Mouse (Mus musculus) erythroblast, embryonic 14.5 days (primary cell): ENCODE results near the gene Olfr935. TPM values are rescaled to one million over a fixed set of nuclear protein-coding genes. Genes with fewer than 3 reads are reported as not detected.

Experiments
- H3K27me3 ChIP-seq: 2 replicates; pipeline ENCODE4 v1.6.1; 2012; ENCODE audit warnings: inconsistent platforms; ENCODE audit not compliant: control insufficient read depth
- H3K36me3 ChIP-seq: 2 replicates; pipeline ENCODE4 v1.6.1; 2012; ENCODE audit warnings: mild to moderate bottlenecking, inconsistent platforms; ENCODE audit not compliant: control insufficient read depth
- H3K4me1 ChIP-seq: 2 replicates; pipeline ENCODE4 v1.6.1; 2012; ENCODE audit warnings: inconsistent platforms; ENCODE audit not compliant: control insufficient read depth
- H3K4me3 ChIP-seq: replicated peaks from 2 replicates; pipeline ENCODE3; 2012; ENCODE audit warnings: moderate library complexity, mild to moderate bottlenecking, inconsistent platforms
- H3K9me3 ChIP-seq: 2 replicates; pipeline ENCODE4 v1.6.1; 2012; ENCODE audit warnings: low read length, inconsistent platforms, mixed read lengths; ENCODE audit not compliant: control insufficient read depth
- GATA1 ChIP-seq: IDR thresholded peaks from 2 replicates; pipeline ENCODE4 v1.6.1; 2012; ENCODE audit warnings: low read length, inconsistent platforms, mixed read lengths
- TAL1 ChIP-seq: IDR thresholded peaks from 3 replicates; pipeline ENCODE4 v1.6.1; 2012; ENCODE audit warnings: low read length, inconsistent platforms, mixed read lengths
- polyA plus RNA-seq: library from polyadenylated mRNA; stranded (reverse); fragments of >175 nt; gene quantifications from 2 replicates; pipeline ENCODE4 v1.2.3, GENCODE M21; 2012

The Olfr935 gene
- not detected in 2 replicates for polyA plus RNA-seq

DNA sequence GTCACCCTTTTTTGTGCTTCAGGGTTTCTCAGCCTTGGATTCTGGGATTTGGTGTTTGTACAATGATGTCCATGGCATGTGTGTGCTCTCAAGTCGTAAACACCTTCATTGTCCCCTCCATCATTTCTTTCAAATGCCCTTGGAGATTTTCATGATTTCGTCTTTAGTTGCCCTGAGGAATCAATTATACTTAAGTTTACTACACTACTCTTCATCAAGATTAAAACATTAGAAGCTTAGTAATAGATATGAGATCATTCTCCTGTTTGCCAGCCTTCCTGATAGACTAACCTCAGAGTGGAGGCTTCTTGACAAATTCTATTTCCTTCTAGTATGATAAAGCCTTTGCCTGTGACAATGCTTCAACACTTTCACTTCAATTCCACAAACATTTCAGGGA is at the start of gene Olfr935:
TSS of gene Olfr935 (minus strand) at position 101 of the 400 bp plus-strand sequence.
- H3K9me3 ChIP-seq = no peaks in the 10 kb centered on the region
- H3K27me3 ChIP-seq = no peaks in the 10 kb centered on the region
- H3K36me3 ChIP-seq = no peaks in the 10 kb centered on the region
- no peak for TF ChIP-seq TAL1
- no peak for TF ChIP-seq GATA1
- H3K4me1 ChIP-seq = no peaks in the 10 kb centered on the region
- no peak within 1 kb of the TSS for H3K4me3 ChIP-seq

DNA sequence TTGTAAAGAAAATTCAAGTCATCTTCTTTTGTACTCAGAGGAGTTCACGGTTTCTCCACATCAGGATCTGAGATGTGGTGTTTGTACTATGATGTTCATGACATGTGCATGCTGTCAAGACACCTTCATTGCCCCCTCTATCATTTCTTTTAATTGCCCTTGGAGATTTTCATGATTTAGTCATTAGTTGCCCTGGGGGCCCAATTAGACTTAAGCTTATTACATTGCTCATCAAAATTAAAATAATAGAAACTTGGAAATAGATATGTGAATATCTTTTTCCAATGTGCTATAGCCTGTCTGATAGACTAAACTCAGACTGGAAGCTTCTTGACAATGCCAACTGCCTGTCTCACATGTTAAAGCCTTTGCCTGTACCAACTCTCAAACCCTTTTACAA is 23.8 kb upstream of the Olfr935 start, which contains the start of gene Olfr146:
TSS of gene Olfr146 (minus strand) at position 101 of the 400 bp plus-strand sequence.
- no peaks in the 10 kb centered on the region for H3K4me1 ChIP-seq
- no peak within 1 kb of the TSS for H3K4me3 ChIP-seq
- H3K36me3 ChIP-seq = no peaks in the 10 kb centered on the region
- no peaks in the 10 kb centered on the region; the same call in 1 of the 2 replicates for H3K9me3 ChIP-seq
- no peaks in the 10 kb centered on the region for H3K27me3 ChIP-seq
- TF ChIP-seq GATA1 = no peak
- TF ChIP-seq TAL1 = no peak

DNA sequence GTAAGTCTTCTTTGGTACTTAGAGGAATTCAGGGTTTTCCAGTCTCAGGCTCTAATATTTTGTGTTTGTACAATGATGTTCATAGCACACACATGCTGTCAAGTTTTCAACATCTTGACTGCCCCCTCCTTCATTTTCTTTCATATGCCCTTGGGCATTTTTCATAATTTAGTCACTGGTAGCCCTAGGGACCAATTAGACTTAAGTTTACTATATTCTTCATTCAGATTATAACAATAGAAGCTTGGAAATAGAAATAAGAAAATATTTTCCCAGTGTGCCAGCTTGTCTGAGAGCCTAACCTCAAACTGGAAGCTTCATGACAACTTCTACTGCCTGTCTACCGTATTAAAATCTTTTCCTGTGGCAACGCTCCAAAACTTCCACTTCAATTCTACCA is 11.3 kb downstream of the Olfr935 start, which contains the start of gene Olfr934:
TSS of gene Olfr934 (minus strand) at position 101 of the 400 bp plus-strand sequence.
- H3K27me3 ChIP-seq = no peaks in the 10 kb centered on the region

DNA sequence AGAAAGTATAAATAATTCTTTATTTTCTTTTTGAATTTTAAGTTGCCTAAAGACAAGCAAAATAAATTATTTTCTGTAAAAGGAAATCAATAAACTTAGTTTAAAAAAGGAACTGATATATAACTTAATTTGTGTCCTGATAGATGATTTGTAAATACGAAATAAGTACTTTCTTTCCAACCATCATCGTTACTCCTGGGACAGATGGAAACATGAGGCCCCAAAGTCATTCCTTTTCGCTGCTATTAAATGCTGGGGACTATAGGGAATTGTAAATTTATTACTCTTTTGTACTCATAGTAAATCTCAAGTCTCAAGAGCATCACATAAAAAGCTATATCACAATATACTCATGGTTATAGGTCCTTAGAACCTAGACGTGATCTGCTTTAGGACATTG is 27.5 kb downstream of the Olfr935 start, which contains the start of gene Olfr933:
TSS of gene Olfr933 (plus strand) at position 301 of the 400 bp plus-strand sequence.
- Histone ChIP-seq H3K4me3 (no peak within 1 kb of the TSS), H3K9me3 (peaks cover 3% of the 10 kb centered on the region; the same call in 1 of the 2 replicates), H3K4me1 (no peaks in the 10 kb centered on the region), H3K27me3 (no peaks in the 10 kb centered on the region), H3K36me3 (no peaks in the 10 kb centered on the region)
- TF ChIP-seq TAL1 (no peak), GATA1 (no peak)

More for the DNA sequence above, 11.3 kb downstream of the Olfr935 start, which contains the start of gene Olfr934:
- no peaks in the 10 kb centered on the region for H3K4me1 ChIP-seq
- H3K9me3 ChIP-seq = no peaks in the 10 kb centered on the region
- no peaks in the 10 kb centered on the region for H3K36me3 ChIP-seq
- TF ChIP-seq GATA1 = no peak
- TF ChIP-seq TAL1 = no peak
- no peak within 1 kb of the TSS for H3K4me3 ChIP-seq

DNA sequence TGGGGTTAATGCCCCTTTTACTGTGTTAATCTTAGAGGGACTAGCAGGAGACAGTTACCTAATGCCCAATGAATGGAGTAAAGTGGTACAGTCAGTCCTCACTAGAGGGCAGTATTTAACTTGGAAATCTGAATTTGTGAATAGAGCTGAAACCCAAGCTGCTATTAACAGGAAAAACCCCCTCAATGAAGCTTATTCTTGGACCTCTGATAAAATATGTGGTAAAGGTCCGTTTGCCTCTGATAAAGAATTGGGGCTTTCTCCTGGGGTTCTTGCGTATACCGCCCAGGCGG is 45.4 kb downstream of the Olfr935 start:
- no peak overlapping the region for H3K4me3 ChIP-seq
- H3K36me3 ChIP-seq = no peaks in the 10 kb centered on the region
- no peaks in the 10 kb centered on the region for H3K27me3 ChIP-seq
- H3K4me1 ChIP-seq = no peaks in the 10 kb centered on the region
- TF ChIP-seq TAL1 (no peak), GATA1 (no peak)
- peaks cover 6% of the 10 kb centered on the region for H3K9me3 ChIP-seq

DNA sequence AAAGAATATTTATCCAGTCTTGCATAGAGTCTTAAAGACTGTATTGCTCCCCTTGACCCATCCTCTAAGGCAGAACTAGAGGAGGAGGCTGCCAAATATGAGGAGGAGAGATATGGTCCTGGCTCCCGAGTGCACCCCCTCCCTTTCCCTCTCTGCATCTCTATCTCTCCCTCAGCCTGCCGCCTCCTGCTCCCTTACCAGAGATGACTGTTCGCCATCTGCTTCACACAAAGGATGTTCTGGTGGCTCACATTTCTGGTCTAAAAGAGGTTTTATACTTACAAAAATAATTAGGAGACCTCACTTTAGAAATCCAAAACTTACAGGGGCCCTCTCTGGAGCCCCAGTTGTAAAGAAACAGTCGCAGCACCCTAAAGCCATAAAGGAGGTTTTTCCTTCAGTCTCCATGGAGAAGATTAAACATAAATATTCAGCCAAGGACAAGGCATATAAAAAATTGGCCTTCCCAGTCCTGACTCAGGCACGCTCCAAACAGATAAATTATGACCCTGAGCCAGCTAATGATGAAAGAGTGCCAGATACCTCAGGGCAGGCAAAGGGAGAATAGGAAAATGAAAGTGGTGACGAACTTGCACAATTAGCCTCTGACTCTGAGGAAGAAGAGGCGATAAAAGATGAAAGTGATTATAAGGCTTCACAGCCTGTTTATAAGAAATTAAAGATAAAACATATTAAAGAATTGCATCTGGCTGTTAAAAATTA is 45.9 kb downstream of the Olfr935 start:
- Histone ChIP-seq H3K4me3 (no peak overlapping the region), H3K36me3 (no peaks in the 10 kb centered on the region), H3K27me3 (no peaks in the 10 kb centered on the region), H3K4me1 (no peaks in the 10 kb centered on the region), H3K9me3 (peaks cover 6% of the 10 kb centered on the region)
- no peak for TF ChIP-seq TAL1
- no peak for TF ChIP-seq GATA1

Other genes starting within 250 kb of the Olfr935 start
- not detected in 2 replicates for gene Olfr920, start 247.4 kb downstream of the Olfr935 start, polyA plus RNA-seq
- gene Olfr921, start 226.6 kb downstream of the Olfr935 start, polyA plus RNA-seq = not detected in 2 replicates
- gene Olfr922, start 185.1 kb downstream of the Olfr935 start, polyA plus RNA-seq = not detected in 2 replicates
- 0.04 TPM in 1 of 2 replicates, not detected in the other for gene Olfr923, start 173.1 kb downstream of the Olfr935 start, polyA plus RNA-seq
- not detected in 2 replicates for gene Olfr924, start 155.2 kb downstream of the Olfr935 start, polyA plus RNA-seq
- gene Olfr26, start 144.6 kb downstream of the Olfr935 start, polyA plus RNA-seq = not detected in 2 replicates
- gene Olfr926, start 122.6 kb downstream of the Olfr935 start, polyA plus RNA-seq = not detected in 2 replicates
- gene Olfr930, start 69.9 kb downstream of the Olfr935 start, polyA plus RNA-seq = not detected in 2 replicates
- not detected in 2 replicates for gene Olfr933, start 27.4 kb downstream of the Olfr935 start, polyA plus RNA-seq
- gene Olfr934, start 11.4 kb downstream of the Olfr935 start, polyA plus RNA-seq = not detected in 2 replicates
- 0.02 TPM in 1 of 2 replicates, not detected in the other for gene Olfr146, start 23.7 kb upstream of the Olfr935 start, polyA plus RNA-seq
- gene Olfr937, start 65.3 kb upstream of the Olfr935 start, polyA plus RNA-seq = not detected in 2 replicates
- gene Olfr938, start 79.2 kb upstream of the Olfr935 start, polyA plus RNA-seq = not detected in 2 replicates
- not detected in 2 replicates for gene Olfr27, start 128.4 kb upstream of the Olfr935 start, polyA plus RNA-seq
- not detected in 2 replicates for gene Olfr943, start 166.6 kb upstream of the Olfr935 start, polyA plus RNA-seq
- gene Olfr944, start 202.2 kb upstream of the Olfr935 start, polyA plus RNA-seq = not detected in 2 replicates